Mouse (Mus musculus): ENCODE measurements around the gene Med12. TPM values are rescaled to one million over a fixed set of nuclear protein-coding genes. Genes with fewer than 3 reads are reported as not detected.

The Med12 gene
- total and polyA plus RNA-seq, 3 experiments: 20.9 to 68.0 TPM; not detected in 1

DNA sequence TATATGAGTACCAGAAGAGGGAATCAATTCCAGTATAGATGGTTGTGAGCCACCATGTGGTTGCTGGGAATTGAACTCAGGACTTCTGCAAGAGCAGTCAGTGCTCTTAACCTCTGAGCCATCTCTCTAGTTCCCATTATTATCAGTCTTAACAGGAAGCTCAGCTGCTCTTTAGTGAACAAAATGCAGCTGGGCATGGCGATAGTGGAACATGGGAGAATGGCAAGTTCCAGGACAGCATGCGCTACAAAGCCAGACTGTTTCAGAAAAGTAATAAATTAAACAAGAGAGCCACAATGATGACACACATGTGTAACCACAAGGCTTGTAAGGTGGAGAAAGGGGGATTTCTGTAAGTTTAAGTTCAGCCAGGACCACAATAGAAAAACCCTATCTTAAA, 71.6 kb downstream of the Med12 start (continued):
- TF ChIP-seq GATA1 (IDR thresholded peaks at IDR 0.05; ENCODE audit: low read depth, low read length) (peak; percentile 30; the same call in 1 of the 2 replicates), POLR2A (IDR thresholded peaks at IDR 0.05; ENCODE audit: control insufficient read depth in 1 of 2, insufficient read depth in 1 of 2, low read depth in 1 of 2, low read length in 2 of 2, poor library complexity in 1 of 2) (no peak), ETS1 (IDR thresholded peaks at IDR 0.05; ENCODE audit: low read depth, low read length) (peak; percentile 79), MEF2A (IDR thresholded peaks at IDR 0.05; ENCODE audit: extremely low read depth, insufficient replicate concordance, low read depth, low read length, poor library complexity, severe bottlenecking) (no peak), EP300 (IDR thresholded peaks at IDR 0.05; ENCODE audit: low read depth in 1 of 2, low read length in 2 of 2) (peak; percentile 60 to 64), MAFK (IDR thresholded peaks at IDR 0.05; ENCODE audit: borderline replicate concordance, low read depth, low read length) (0 out of 2 replicates have a peak, but pooled peaks have one; percentile 16), POLR2AphosphoS2 (IDR thresholded peaks at IDR 0.05; ENCODE audit: low read length) (no peak), MXI1 (IDR thresholded peaks at IDR 0.05; ENCODE audit: low read depth, low read length) (0 out of 2 replicates have a peak, but pooled peaks have one; percentile 35), USF2 (IDR thresholded peaks at IDR 0.05; ENCODE audit: borderline replicate concordance in 1 of 2, insufficient read depth in 1 of 2, low read depth in 1 of 2, low read length in 2 of 2) (no peak)

DNA sequence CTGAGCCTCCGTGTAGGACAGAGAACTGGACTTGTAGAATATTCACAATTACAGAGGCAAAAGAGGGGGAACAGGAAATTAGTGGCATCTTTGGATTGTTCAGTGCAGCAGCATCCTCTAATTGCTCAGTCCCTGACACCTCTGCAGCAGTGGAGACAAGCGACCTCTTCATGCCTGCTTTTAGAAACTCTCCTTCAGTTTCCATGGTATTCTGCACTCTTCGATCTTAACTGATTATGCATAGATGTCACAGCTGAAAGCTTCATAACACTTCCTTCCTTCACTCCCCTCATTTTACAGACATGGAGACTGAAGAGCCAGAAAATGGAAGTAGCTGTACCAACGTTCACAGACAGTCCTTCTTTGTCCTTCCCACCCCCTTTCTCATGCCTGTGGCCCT, 72.6 kb downstream of the Med12 start:
- Histone ChIP-seq H3K4me3 (ENCODE audit: control insufficient read depth in 1 of 2, insufficient read depth in 1 of 2, low read depth in 2 of 2, low read length in 2 of 2) (peak overlapping the region in 1 of 2 experiments; percentile 19; a peak in 2 of 4 replicates), H3K27me3 (ENCODE audit: control insufficient read depth in 1 of 2, insufficient read depth in 2 of 2, low read length in 2 of 2) (no peaks in the 10 kb centered on the region), H3K9ac (ENCODE audit: control insufficient read depth, low read depth, low read length, poor library complexity, severe bottlenecking) (no peak overlapping the region), H3K4me1 (ENCODE audit: control insufficient read depth in 1 of 2, insufficient read depth in 2 of 2, low read length in 2 of 2) (peaks cover 7 to 24% of the 10 kb centered on the region in 2 experiments), H3K9me3 (replicated peaks; ENCODE audit: insufficient read depth, low read length) (no peaks in the 10 kb centered on the region), H3K27ac (ENCODE audit: control insufficient read depth, low read depth, low read length) (no peak overlapping the region), H3K36me3 (ENCODE audit: control insufficient read depth in 1 of 2, insufficient read depth in 2 of 2, low read length in 2 of 2) (peaks cover 0 to 16% of the 10 kb centered on the region in 2 experiments; a peak in 2 of 4 replicates), H3K79me2 (ENCODE audit: control insufficient read depth, insufficient read depth, low read length, poor library complexity) (no peaks in the 10 kb centered on the region)
- DNase-seq (ENCODE audit: low read depth, low spot score): peak; percentile 14
- no peak for TF ChIP-seq MEF2A (IDR thresholded peaks at IDR 0.05; ENCODE audit: extremely low read depth, insufficient replicate concordance, low read depth, low read length, poor library complexity, severe bottlenecking)
- no peak for TF ChIP-seq ZKSCAN1 (IDR thresholded peaks at IDR 0.05; ENCODE audit: low read depth, low read length)
- no peak for TF ChIP-seq KAT2A (conservative IDR thresholded peaks at IDR 0.05; ENCODE audit: low read depth, low read length)
- no peak for TF ChIP-seq GATA1 (IDR thresholded peaks at IDR 0.05; ENCODE audit: low read depth, low read length)
- no peak for TF ChIP-seq GABPA (IDR thresholded peaks at IDR 0.05; ENCODE audit: low read depth, low read length)
- TF ChIP-seq TAL1 (IDR thresholded peaks at IDR 0.05; ENCODE audit: low read length): no peak
- TF ChIP-seq CTCF (IDR thresholded peaks at IDR 0.05 in 2 of 3, conservative IDR thresholded peaks at IDR 0.05 in 1 of 3; ENCODE audit: control insufficient read depth in 1 of 3, insufficient read depth in 1 of 3, low read depth in 2 of 3, low read length in 3 of 3, poor library complexity in 1 of 3, severe bottlenecking in 1 of 3): no peak
- TF ChIP-seq MXI1 (IDR thresholded peaks at IDR 0.05; ENCODE audit: low read depth, low read length): no peak
- TF ChIP-seq MAFK (IDR thresholded peaks at IDR 0.05; ENCODE audit: borderline replicate concordance, low read depth, low read length): no peak
- no peak for TF ChIP-seq TBP (IDR thresholded peaks at IDR 0.05; ENCODE audit: low read depth, low read length)
- no peak for TF ChIP-seq SIN3A (IDR thresholded peaks at IDR 0.05; ENCODE audit: low read length)
- TF ChIP-seq ZNF384 (IDR thresholded peaks at IDR 0.05; ENCODE audit: low read depth, low read length): no peak
- TF ChIP-seq USF2 (IDR thresholded peaks at IDR 0.05; ENCODE audit: borderline replicate concordance in 1 of 2, insufficient read depth in 1 of 2, low read depth in 1 of 2, low read length in 2 of 2): no peak
- no peak for TF ChIP-seq MYC (IDR thresholded peaks at IDR 0.05; ENCODE audit: low read depth, low read length)
- no peak for TF ChIP-seq POLR2AphosphoS2 (IDR thresholded peaks at IDR 0.05; ENCODE audit: low read length)
- no peak for TF ChIP-seq RCOR1 (IDR thresholded peaks at IDR 0.05; ENCODE audit: low read depth, low read length)
- TF ChIP-seq HCFC1 (IDR thresholded peaks at IDR 0.05; ENCODE audit: low read depth, low read length): no peak
- no peak for TF ChIP-seq JUND (IDR thresholded peaks at IDR 0.05; ENCODE audit: low read depth, low read length)
- TF ChIP-seq ELF1 (IDR thresholded peaks at IDR 0.05; ENCODE audit: low read depth, low read length): no peak
- no peak for TF ChIP-seq E2F4 (IDR thresholded peaks at IDR 0.05; ENCODE audit: borderline replicate concordance, low read depth, low read length)

Other genes starting within 250 kb of the Med12 start
- not detected in 2 replicates for gene Tex11, start 214.4 kb upstream of the Med12 start, total RNA-seq (2012; rRNA removed)
- gene Tex11, start 214.4 kb upstream of the Med12 start, polyA plus RNA-seq (2012; ENCODE audit: insufficient read depth in 1 of 2, insufficient read length in 2 of 2, low read depth in 1 of 2, low replicate concordance in 2 of 2, missing spikeins in 1 of 2): not detected
- 3.0 and 9.0 TPM in 2 replicates for gene Slc7a3, start 188.0 kb upstream of the Med12 start, total RNA-seq (2012; rRNA removed)
- 10 to 100 TPM in 1 of 2 experiments, not detected in 1; 12.8 TPM for gene Slc7a3, start 188.0 kb upstream of the Med12 start, polyA plus RNA-seq (2012; ENCODE audit: insufficient read depth in 1 of 2, insufficient read length in 2 of 2, low read depth in 1 of 2, low replicate concordance in 2 of 2, missing spikeins in 1 of 2)
- gene Snx12, start 51.5 kb upstream of the Med12 start, total RNA-seq (2012; rRNA removed): 22.7 and 24.2 TPM in 2 replicates
- 10 to 100 TPM in 1 of 2 experiments, not detected in 1; 32.5 TPM for gene Snx12, start 51.5 kb upstream of the Med12 start, polyA plus RNA-seq (2012; ENCODE audit: insufficient read depth in 1 of 2, insufficient read length in 2 of 2, low read depth in 1 of 2, low replicate concordance in 2 of 2, missing spikeins in 1 of 2)
- 12.3 and 13.8 TPM in 2 replicates for gene Foxo4, start 19.5 kb upstream of the Med12 start, total RNA-seq (2012; rRNA removed)
- gene Foxo4, start 19.5 kb upstream of the Med12 start, polyA plus RNA-seq (2012; ENCODE audit: insufficient read depth in 1 of 2, insufficient read length in 2 of 2, low read depth in 1 of 2, low replicate concordance in 2 of 2, missing spikeins in 1 of 2): 10 to 100 TPM in 1 of 2 experiments, not detected in 1; 18.5 TPM
- not detected in 2 replicates for gene Gm614, start 10.0 kb upstream of the Med12 start, total RNA-seq (2012; rRNA removed)
- gene Gm614, start 10.0 kb upstream of the Med12 start, polyA plus RNA-seq (2012; ENCODE audit: insufficient read depth in 1 of 2, insufficient read length in 2 of 2, low read depth in 1 of 2, low replicate concordance in 2 of 2, missing spikeins in 1 of 2): not detected
- 1.6 and 1.9 TPM in 2 replicates for gene Il2rg, start 5.8 kb upstream of the Med12 start, total RNA-seq (2012; rRNA removed)
- gene Il2rg, start 5.8 kb upstream of the Med12 start, polyA plus RNA-seq (2012; ENCODE audit: insufficient read depth in 1 of 2, insufficient read length in 2 of 2, low read depth in 1 of 2, low replicate concordance in 2 of 2, missing spikeins in 1 of 2): 1 to 10 TPM in 1 of 2 experiments, not detected in 1; 3.5 TPM
- not detected in 2 replicates for gene Gm20489, start 5.0 kb upstream of the Med12 start, total RNA-seq (2012; rRNA removed)
- not detected for gene Gm20489, start 5.0 kb upstream of the Med12 start, polyA plus RNA-seq (2012; ENCODE audit: insufficient read depth in 1 of 2, insufficient read length in 2 of 2, low read depth in 1 of 2, low replicate concordance in 2 of 2, missing spikeins in 1 of 2)
- gene Nlgn3, start 25.1 kb downstream of the Med12 start, total RNA-seq (2012; rRNA removed): 0.03 and 0.04 TPM in 2 replicates
- under 1 TPM in 1 of 2 experiments, not detected in 1; 0.15 TPM for gene Nlgn3, start 25.1 kb downstream of the Med12 start, polyA plus RNA-seq (2012; ENCODE audit: insufficient read depth in 1 of 2, insufficient read length in 2 of 2, low read depth in 1 of 2, low replicate concordance in 2 of 2, missing spikeins in 1 of 2)
- not detected in 2 replicates for gene Gjb1, start 102.3 kb downstream of the Med12 start, total RNA-seq (2012; rRNA removed)
- not detected for gene Gjb1, start 102.3 kb downstream of the Med12 start, polyA plus RNA-seq (2012; ENCODE audit: insufficient read depth in 1 of 2, insufficient read length in 2 of 2, low read depth in 1 of 2, low replicate concordance in 2 of 2, missing spikeins in 1 of 2)
- gene Zmym3, start 146.8 kb downstream of the Med12 start, total RNA-seq (2012; rRNA removed): 20.7 and 26.7 TPM in 2 replicates
- 10 to 100 TPM in 1 of 2 experiments, not detected in 1; 42.9 TPM for gene Zmym3, start 146.8 kb downstream of the Med12 start, polyA plus RNA-seq (2012; ENCODE audit: insufficient read depth in 1 of 2, insufficient read length in 2 of 2, low read depth in 1 of 2, low replicate concordance in 2 of 2, missing spikeins in 1 of 2)
- gene Nono, start 155.3 kb downstream of the Med12 start, total RNA-seq (2012; rRNA removed): 287 and 304 TPM in 2 replicates
- 100 to 1,000 TPM in 1 of 2 experiments, not detected in 1; 442 TPM for gene Nono, start 155.3 kb downstream of the Med12 start, polyA plus RNA-seq (2012; ENCODE audit: insufficient read depth in 1 of 2, insufficient read length in 2 of 2, low read depth in 1 of 2, low replicate concordance in 2 of 2, missing spikeins in 1 of 2)
- 0.49 and 0.62 TPM in 2 replicates for gene Itgb1bp2, start 175.1 kb downstream of the Med12 start, total RNA-seq (2012; rRNA removed)
- gene Itgb1bp2, start 175.1 kb downstream of the Med12 start, polyA plus RNA-seq (2012; ENCODE audit: insufficient read depth in 1 of 2, insufficient read length in 2 of 2, low read depth in 1 of 2, low replicate concordance in 2 of 2, missing spikeins in 1 of 2): under 1 TPM in 1 of 2 experiments, not detected in 1; 0.77 TPM

All from MEL (cell line).